ENCODE assay signal across 27 mouse cellular contexts in the genomic region with DNA sequence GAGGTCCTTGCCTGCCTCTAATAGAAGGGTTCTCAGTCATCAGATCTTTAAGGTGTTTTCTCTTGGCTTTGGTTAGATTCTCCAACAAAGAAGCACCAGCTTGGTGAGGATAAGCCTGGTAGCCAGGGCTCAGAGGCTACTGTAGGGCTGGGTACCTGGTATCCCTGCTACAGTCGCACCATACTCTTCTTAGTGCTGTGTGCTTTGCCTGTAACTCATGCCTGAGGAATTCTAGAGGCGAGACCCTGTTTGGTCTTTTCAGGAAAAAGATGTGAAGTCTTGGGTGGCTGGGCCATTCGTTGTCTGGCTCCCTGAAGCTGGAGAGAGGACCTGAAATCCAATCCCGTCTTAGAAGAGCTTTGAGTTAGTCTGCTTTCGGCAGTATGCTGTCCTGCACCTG.
DNase-seq lines count a peak whose midpoint lies in the region; ATAC-seq lines count a peak whose summit lies in the region.
"Had no signal": no experiment of that assay in that cellular context is flagged by ENCODE, and none has a peak within 500 bp of the region (broad histone marks: within the 10 kb centered on the region; RNA-seq: fewer than 3 reads in every experiment).

No protein-coding gene starts in this region.

- ATAC-seq in midbrain, embryonic 15.5 days (replicated peaks): no peak
- ATAC-seq in hindbrain, embryonic 14.5 days (ENCODE audit: low FRiP score): no peak
- ATAC-seq in midbrain, embryonic 14.5 days (ENCODE audit: low FRiP score, low TSS enrichment): no peak
- ATAC-seq: CD4-positive, CD25-positive, alpha-beta regulatory T cell, adult 4 months; intestine, embryonic 15.5 days; lung, postnatal 0 days had no signal

- H3K9me3 ChIP-seq in midbrain, embryonic 10.5 days (replicated peaks): no peaks in the 10 kb centered on the region
- no peaks in the 10 kb centered on the region for H3K9me3 ChIP-seq in midbrain, embryonic 15.5 days
- no peaks in the 10 kb centered on the region for H3K9me3 ChIP-seq in hindbrain, embryonic 14.5 days (ENCODE audit: control insufficient read depth, low read length)
- H3K9me3 ChIP-seq in midbrain, embryonic 14.5 days (ENCODE audit: control insufficient read depth, low read length): no peaks in the 10 kb centered on the region
- H3K9me3 ChIP-seq: heart, embryonic 12.5 days; intestine, embryonic 15.5 days; limb, embryonic 15.5 days; liver, embryonic 13.5 days; neural tube, embryonic 12.5 days had no signal

- peak overlapping the region; percentile 23; the same call in 1 of the 2 replicates for H3K4me3 ChIP-seq in midbrain, embryonic 10.5 days
- H3K4me3 ChIP-seq in midbrain, embryonic 15.5 days: no peak overlapping the region
- no peak overlapping the region for H3K4me3 ChIP-seq in hindbrain, embryonic 14.5 days (replicated peaks; ENCODE audit: low read length)
- no peak overlapping the region for H3K4me3 ChIP-seq in midbrain, embryonic 14.5 days (replicated peaks; ENCODE audit: low read depth, low read length)
- H3K4me3 ChIP-seq: heart, embryonic 12.5 days; intestine, embryonic 15.5 days; limb, embryonic 15.5 days; liver, embryonic 13.5 days; myocyte; neural tube, embryonic 12.5 days had no signal

- H3K4me2 ChIP-seq in midbrain, embryonic 15.5 days: no peak overlapping the region
- peak overlapping the region; percentile 16; the same call in 1 of the 2 replicates for H3K4me2 ChIP-seq in hindbrain, embryonic 14.5 days (replicated peaks)
- peak overlapping the region; percentile 47 for H3K4me2 ChIP-seq in midbrain, embryonic 14.5 days (ENCODE audit: low read length)
- H3K4me2 ChIP-seq: heart, embryonic 12.5 days; intestine, embryonic 15.5 days; limb, embryonic 15.5 days; liver, embryonic 13.5 days; neural tube, embryonic 12.5 days had no signal

- peaks cover 68% of the 10 kb centered on the region for H3K4me1 ChIP-seq in midbrain, embryonic 10.5 days
- peaks cover 23% of the 10 kb centered on the region for H3K4me1 ChIP-seq in midbrain, embryonic 15.5 days
- H3K4me1 ChIP-seq in hindbrain, embryonic 14.5 days (replicated peaks; ENCODE audit: control insufficient read depth, insufficient read depth, low read length): peaks cover 20% of the 10 kb centered on the region
- peaks cover 20% of the 10 kb centered on the region for H3K4me1 ChIP-seq in midbrain, embryonic 14.5 days (ENCODE audit: control insufficient read depth, insufficient read depth, low read length)
- H3K4me1 ChIP-seq: liver, embryonic 13.5 days had no signal

- no peaks in the 10 kb centered on the region for H3K36me3 ChIP-seq in midbrain, embryonic 10.5 days
- H3K36me3 ChIP-seq in midbrain, embryonic 15.5 days (replicated peaks): no peaks in the 10 kb centered on the region
- H3K36me3 ChIP-seq in hindbrain, embryonic 14.5 days (replicated peaks; ENCODE audit: control insufficient read depth, insufficient read depth): no peaks in the 10 kb centered on the region
- H3K36me3 ChIP-seq in midbrain, embryonic 14.5 days (ENCODE audit: control insufficient read depth, insufficient read depth, low read length): no peaks in the 10 kb centered on the region
- H3K36me3 ChIP-seq: heart, embryonic 12.5 days; intestine, embryonic 15.5 days; limb, embryonic 15.5 days; liver, embryonic 13.5 days; neural tube, embryonic 12.5 days had no signal

- H3K9ac ChIP-seq in midbrain, embryonic 15.5 days: no peak overlapping the region
- no peak overlapping the region for H3K9ac ChIP-seq in hindbrain, embryonic 14.5 days
- H3K9ac ChIP-seq in midbrain, embryonic 14.5 days (replicated peaks; ENCODE audit: low read length): no peak overlapping the region
- H3K9ac ChIP-seq: heart, embryonic 12.5 days; intestine, embryonic 15.5 days; limb, embryonic 15.5 days; liver, embryonic 13.5 days; neural tube, embryonic 12.5 days had no signal

- DNase-seq in heart, adult 11 months: peak; percentile 57
- DNase-seq in heart, adult 8-10 months (ENCODE audit: low spot score): no peak
- peak; percentile 16 for DNase-seq in midbrain, embryonic 10.5 days (ENCODE audit: low spot score)
- DNase-seq in hindbrain, embryonic 14.5 days (ENCODE audit: low spot score): no peak
- DNase-seq in midbrain, embryonic 14.5 days: no peak
- no peak for DNase-seq in kidney, postnatal 25 days
- no peak for DNase-seq in lung, postnatal 4 days
- DNase-seq: adrenal gland, adult 8-10 months; cerebellum, adult 8-10 months; cerebellum, postnatal 25 days; gastrocnemius, postnatal 25 days; heart, adult 18-20 months; heart, postnatal 4 days; kidney, adult 8-10 months; layer of hippocampus, postnatal 36 days; left cerebral cortex, postnatal 4 days; liver, embryonic 13.5 days; lung, adult 18-20 months had no signal

- peak overlapping the region; percentile 82 for H3K27ac ChIP-seq in midbrain, embryonic 10.5 days (replicated peaks)
- H3K27ac ChIP-seq in midbrain, embryonic 15.5 days: no peak overlapping the region
- no peak overlapping the region for H3K27ac ChIP-seq in hindbrain, embryonic 14.5 days
- H3K27ac ChIP-seq in midbrain, embryonic 14.5 days (replicated peaks; ENCODE audit: low read depth, low read length): no peak overlapping the region
- H3K27ac ChIP-seq: intestine, embryonic 15.5 days; kidney, postnatal 0 days; limb, embryonic 15.5 days; liver, embryonic 13.5 days; neural tube, embryonic 12.5 days had no signal

- 53% methylated on average over 5 of the region's 5 CpGs for WGBS in midbrain, embryonic 10.5 days
- 57% methylated on average over 5 of the region's 5 CpGs for WGBS in midbrain, embryonic 15.5 days
- 68% methylated on average over 5 of the region's 5 CpGs for WGBS in hindbrain, embryonic 14.5 days
- WGBS in midbrain, embryonic 14.5 days: 50% methylated on average over 5 of the region's 5 CpGs

- H3K27me3 ChIP-seq in midbrain, embryonic 10.5 days (ENCODE audit: low read depth, poor library complexity, severe bottlenecking): peaks cover 14% of the 10 kb centered on the region; the same call in 1 of the 2 replicates
- no peaks in the 10 kb centered on the region for H3K27me3 ChIP-seq in midbrain, embryonic 15.5 days (replicated peaks)
- H3K27me3 ChIP-seq in hindbrain, embryonic 14.5 days (ENCODE audit: control insufficient read depth, insufficient read depth, low read length): no peaks in the 10 kb centered on the region
- H3K27me3 ChIP-seq in midbrain, embryonic 14.5 days (ENCODE audit: control insufficient read depth, insufficient read depth, low read length): no peaks in the 10 kb centered on the region
- H3K27me3 ChIP-seq: heart, embryonic 12.5 days; intestine, embryonic 15.5 days; limb, embryonic 15.5 days; liver, embryonic 13.5 days; neural tube, embryonic 12.5 days had no signal

Comparison
In these comparisons a context has a peak if more than half of its experiments do, and no peak if none do; other contexts are left out.
1. DNase-seq: peak in heart, adult 11 months (single experiment) and midbrain, embryonic 10.5 days (single experiment); none in heart, adult 8-10 months (single experiment), hindbrain, embryonic 14.5 days (single experiment), midbrain, embryonic 14.5 days (single experiment), kidney, postnatal 25 days (0 of 2) and lung, postnatal 4 days (0 of 2).